Mouse (Mus musculus): ENCODE data around the gene D230025D16Rik. TPM values are rescaled to one million over a fixed set of nuclear protein-coding genes. Genes with fewer than 3 reads are reported as not detected.

The D230025D16Rik gene
- polyA plus RNA-seq, 1 experiment from 2014 or later = 25.2 TPM

DNA sequence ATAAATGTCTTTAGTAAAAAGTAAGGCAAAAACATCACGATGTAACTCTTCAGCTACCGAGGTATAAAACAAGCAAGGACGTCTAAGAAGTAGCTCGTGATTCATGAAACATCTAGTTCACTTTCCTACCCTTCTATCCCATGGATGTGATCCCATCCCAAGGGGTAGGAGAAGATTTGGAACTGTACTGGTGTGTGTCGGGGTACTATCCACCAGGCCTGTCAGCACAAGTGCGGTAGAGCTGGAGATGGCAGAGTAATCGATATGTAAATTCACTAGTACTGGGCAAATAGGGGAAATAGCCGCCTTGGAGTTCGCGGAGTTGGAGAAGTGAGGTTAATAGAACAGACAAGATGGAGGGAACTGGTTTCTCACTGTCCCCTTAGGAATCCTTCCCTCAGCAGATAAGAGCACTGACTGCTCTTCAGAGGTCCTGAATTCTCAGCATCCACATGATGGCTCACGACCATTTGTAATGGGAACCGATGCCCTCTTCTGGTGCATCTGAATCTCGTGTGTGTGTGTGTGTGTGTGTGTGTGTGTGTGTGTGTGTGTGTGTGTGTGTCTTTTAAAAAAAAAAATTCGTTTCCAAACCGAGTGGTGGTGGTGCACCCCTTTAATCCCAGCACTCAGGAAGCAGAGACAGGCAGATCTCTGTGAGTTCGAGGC, 38.4 kb downstream of the D230025D16Rik start:
- Histone ChIP-seq H3K9ac (no peak overlapping the region), H3K4me2 (peak overlapping the region; percentile 77), H3K27ac (no peak overlapping the region), H3K4me1 (peaks cover 34% of the 10 kb centered on the region), H3K36me3 (ENCODE audit: poor library complexity, severe bottlenecking) (no peaks in the 10 kb centered on the region), H3K27me3 (peaks cover 96% of the 10 kb centered on the region), H3K4me3 (peak overlapping the region; percentile 60; the same call in 1 of the 2 replicates), H3K9me3 (replicated peaks) (no peaks in the 10 kb centered on the region; the same call in 1 of the 2 replicates)
- ATAC-seq = no peak
- WGBS = 38% methylated on average over 16 of the region's 16 CpGs

DNA sequence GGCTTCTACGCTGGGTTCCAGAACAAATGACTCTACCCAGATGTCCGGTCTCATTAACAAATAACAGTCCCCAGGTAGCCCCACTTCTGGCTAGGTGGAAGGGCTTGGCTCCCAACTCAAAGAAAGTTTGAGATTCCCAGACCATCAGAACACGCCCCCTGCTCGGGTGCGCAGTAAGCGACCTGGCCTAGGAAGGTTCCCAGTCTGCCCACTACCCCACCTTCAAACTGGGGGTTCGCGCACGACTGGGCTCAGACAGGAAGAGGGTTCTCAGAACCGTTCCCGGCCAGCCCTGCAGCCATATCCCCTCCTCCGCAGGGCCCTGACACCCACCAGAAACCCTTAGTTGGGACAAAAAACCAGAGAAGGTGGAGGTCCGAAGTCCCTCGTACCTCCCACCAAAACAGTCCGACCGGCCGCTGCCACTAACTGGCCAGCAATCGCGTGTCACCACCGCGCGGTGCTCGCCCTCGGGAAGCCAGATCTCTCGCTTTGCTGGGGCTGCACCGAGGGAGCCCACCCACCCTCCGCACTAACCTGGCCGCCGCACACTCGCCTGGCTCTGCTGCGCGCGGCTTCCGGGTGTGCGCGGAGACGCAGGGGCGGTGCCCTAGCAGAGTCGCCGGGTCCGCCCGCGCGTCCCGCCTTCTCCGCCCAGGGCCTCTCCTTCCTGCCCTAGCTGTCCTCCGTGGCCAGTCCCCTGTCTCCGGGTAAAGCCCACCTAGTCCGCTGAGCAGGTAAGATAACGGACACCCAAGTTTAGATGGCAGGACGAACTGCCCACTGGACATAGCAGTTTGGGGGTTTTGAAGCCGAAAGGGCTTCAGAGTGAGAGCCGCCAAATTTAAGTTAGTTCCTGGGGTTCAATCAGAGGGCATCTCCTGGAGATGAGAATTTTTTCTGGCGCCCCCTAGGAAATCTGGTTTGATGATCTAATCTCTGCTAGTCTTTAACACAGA, 39.4 kb downstream of the D230025D16Rik start, which contains the start of the genes Tradd and Fbxl8:
Gene Tradd, minus strand, starts transcription at position 586 of the 959 bp plus-strand sequence.
Gene Fbxl8, plus strand, starts transcription at position 625 of the 959 bp plus-strand sequence.
- H3K9me3 ChIP-seq (replicated peaks) = no peaks in the 10 kb centered on the region; the same call in 1 of the 2 replicates
- peak within 1 kb of the TSS; percentile 67 for H3K9ac ChIP-seq
- H3K4me3 ChIP-seq = peak within 1 kb of the TSS; percentile 60
- no peaks in the 10 kb centered on the region for H3K36me3 ChIP-seq (ENCODE audit: poor library complexity, severe bottlenecking)
- WGBS = 1% methylated on average over 51 of the region's 54 CpGs
- peaks cover 35% of the 10 kb centered on the region for H3K4me1 ChIP-seq
- H3K4me2 ChIP-seq = peak within 1 kb of the TSS; percentile 77
- H3K27me3 ChIP-seq = peaks cover 96% of the 10 kb centered on the region
- ATAC-seq = peak; percentile 43
- no peak within 1 kb of the TSS for H3K27ac ChIP-seq

DNA sequence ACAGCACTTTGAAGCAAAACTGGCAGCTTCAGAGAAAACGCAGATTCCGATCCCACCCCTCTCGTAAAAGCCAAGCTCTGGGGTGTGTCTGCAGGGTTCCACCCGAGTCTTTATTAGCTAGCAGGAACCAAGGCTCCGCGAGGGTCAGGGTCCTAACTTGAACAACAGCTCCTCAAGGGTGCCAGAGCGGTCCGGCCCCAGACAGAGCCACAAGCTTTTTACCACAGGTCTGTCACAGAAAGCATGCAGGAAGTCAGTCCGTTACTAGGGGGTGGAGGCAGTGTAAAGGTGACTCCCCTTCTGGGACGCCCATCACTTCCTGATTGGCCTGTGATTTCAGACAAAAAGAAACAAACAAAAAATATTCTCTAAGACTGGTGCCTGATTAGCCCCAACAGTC, 40.2 kb downstream of the D230025D16Rik start:
- Histone ChIP-seq H3K36me3 (ENCODE audit: poor library complexity, severe bottlenecking) (no peaks in the 10 kb centered on the region), H3K4me3 (peak overlapping the region; percentile 60; the same call in 1 of the 2 replicates), H3K27ac (no peak overlapping the region), H3K4me1 (peaks cover 36% of the 10 kb centered on the region), H3K4me2 (peak overlapping the region; percentile 77), H3K27me3 (peaks cover 96% of the 10 kb centered on the region), H3K9me3 (replicated peaks) (no peaks in the 10 kb centered on the region; the same call in 1 of the 2 replicates), H3K9ac (no peak overlapping the region)
- no peak for ATAC-seq
- 15% methylated on average over 10 of the region's 10 CpGs for WGBS

DNA sequence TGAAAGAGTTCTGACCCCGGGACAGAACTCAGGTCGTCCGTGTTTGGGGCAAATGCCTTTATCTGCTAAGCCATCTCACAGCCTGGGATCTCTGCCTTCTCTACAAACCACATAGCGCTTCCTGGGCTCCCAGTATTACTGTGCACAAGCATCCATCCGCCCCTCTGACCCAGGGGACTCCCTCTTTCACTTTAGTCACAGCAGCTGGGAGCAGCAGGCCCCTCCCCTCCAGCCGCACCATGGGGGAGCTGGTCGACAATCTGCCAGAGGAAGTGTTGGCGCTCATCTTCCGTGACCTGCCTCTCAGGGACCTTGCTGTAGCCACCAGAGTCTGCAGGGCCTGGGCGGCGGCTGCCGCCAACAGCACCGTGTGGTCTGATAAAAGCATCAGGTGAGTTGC, 41.8 kb downstream of the D230025D16Rik start:
- H3K4me2 ChIP-seq = no peak overlapping the region
- no peak overlapping the region for H3K4me3 ChIP-seq
- peaks cover 44% of the 10 kb centered on the region for H3K4me1 ChIP-seq
- H3K9ac ChIP-seq = no peak overlapping the region
- no peak for ATAC-seq
- H3K27me3 ChIP-seq = peaks cover 96% of the 10 kb centered on the region
- WGBS = 10% methylated on average over 13 of the region's 13 CpGs
- no peak overlapping the region for H3K27ac ChIP-seq
- no peaks in the 10 kb centered on the region for H3K36me3 ChIP-seq (ENCODE audit: poor library complexity, severe bottlenecking)
- H3K9me3 ChIP-seq (replicated peaks) = no peaks in the 10 kb centered on the region; the same call in 1 of the 2 replicates

DNA sequence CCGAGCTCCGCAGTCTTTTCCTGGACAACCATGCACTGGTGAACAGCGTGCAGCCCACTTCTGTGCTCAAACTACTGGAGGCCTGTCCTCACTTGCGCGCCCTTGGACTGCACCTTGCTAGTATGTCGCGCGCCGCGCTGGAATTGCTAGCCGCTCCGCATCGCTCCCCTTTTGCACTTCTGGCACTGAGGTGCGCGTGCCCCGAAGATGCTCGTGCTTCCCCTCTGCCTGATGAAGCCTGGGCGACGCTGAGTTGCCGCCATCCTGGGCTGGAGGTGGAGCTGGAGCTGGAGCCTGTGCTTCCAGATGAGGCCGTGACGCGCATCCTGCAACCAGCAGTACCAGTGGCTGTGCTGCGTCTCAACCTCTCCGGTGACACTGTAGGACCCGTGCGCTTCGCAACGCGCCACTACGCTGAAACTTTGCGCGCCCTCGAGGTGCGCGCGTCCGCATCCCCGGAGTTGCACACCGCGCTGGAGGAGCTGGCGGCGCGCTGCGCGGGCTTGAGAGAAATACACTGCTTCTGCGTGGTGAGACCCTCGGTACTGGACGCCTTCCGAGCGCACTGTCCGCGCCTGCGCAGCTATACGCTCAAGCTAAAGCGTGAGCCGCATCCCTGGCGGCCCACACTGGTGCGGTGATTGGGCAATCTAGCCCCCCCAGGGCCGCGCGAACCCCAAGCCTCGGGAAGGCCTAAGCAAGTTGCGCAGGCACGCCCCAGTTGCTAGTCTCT, 43.6 kb downstream of the D230025D16Rik start:
- Histone ChIP-seq H3K27me3 (peaks cover 99% of the 10 kb centered on the region), H3K4me3 (peak overlapping the region; percentile 47), H3K27ac (no peak overlapping the region), H3K9me3 (replicated peaks) (no peaks in the 10 kb centered on the region; the same call in 1 of the 2 replicates), H3K4me2 (peak overlapping the region; percentile 79), H3K36me3 (ENCODE audit: poor library complexity, severe bottlenecking) (no peaks in the 10 kb centered on the region), H3K9ac (peak overlapping the region; percentile 58), H3K4me1 (peaks cover 44% of the 10 kb centered on the region)
- WGBS = 0% methylated on average over 65 of the region's 65 CpGs
- peak; percentile 86 for ATAC-seq

DNA sequence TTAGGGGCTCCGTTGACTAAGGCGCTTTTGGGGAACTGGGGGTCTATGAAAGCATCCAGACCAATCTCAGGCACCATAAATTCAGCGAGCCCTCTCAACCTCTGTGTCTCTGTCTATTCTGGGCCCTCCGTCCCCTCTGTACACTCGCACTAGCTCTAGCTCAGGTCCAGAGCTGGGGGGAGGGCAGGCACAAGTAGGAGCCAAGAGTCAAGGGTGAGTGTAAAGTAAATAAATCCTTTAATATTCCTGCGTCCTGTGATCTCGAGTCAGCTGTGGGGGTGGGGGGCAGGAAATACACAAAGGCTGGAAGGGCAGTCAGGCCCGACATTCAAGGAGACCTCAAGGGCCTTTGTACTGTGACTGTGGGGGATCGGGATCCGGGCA, 44.1 kb downstream of the D230025D16Rik start:
- peak overlapping the region; percentile 79 for H3K4me2 ChIP-seq
- H3K27me3 ChIP-seq = peaks cover 99% of the 10 kb centered on the region
- H3K27ac ChIP-seq = no peak overlapping the region
- H3K36me3 ChIP-seq (ENCODE audit: poor library complexity, severe bottlenecking) = no peaks in the 10 kb centered on the region
- peaks cover 41% of the 10 kb centered on the region for H3K4me1 ChIP-seq
- H3K9me3 ChIP-seq (replicated peaks) = no peaks in the 10 kb centered on the region; the same call in 1 of the 2 replicates
- ATAC-seq = no peak; the same call in 1 of the 2 replicates
- peak overlapping the region; percentile 47 for H3K4me3 ChIP-seq
- 1% methylated on average over 10 of the region's 10 CpGs for WGBS
- H3K9ac ChIP-seq = peak overlapping the region; percentile 58

DNA sequence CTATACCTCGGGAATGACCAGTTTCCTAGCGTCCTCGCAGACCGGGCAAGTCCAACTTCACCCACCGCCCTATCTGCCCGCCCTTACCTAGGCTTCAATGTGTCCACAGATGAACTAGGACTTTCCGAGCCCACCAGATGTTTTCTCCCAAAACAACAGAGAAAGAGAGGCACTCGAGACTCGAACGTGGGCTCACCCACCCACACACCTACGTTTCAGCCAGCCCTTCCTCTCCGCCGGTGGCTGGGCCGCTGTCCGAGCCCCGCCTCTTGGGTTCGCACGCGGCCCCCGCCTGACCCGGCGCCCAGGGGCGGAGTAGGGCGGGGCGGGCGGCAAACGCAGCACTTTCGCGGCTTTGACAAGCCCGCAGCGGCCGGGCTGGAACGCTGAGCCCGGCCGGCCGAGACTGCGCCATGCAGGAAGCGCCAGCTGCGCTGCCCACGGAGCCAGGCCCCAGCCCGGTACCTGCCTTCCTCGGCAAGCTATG, 44.6 kb downstream of the D230025D16Rik start, which contains the start of gene Hsf4:
Gene Hsf4, plus strand, starts transcription at position 341 of the 487 bp plus-strand sequence.
- peak within 1 kb of the TSS; percentile 58 for H3K9ac ChIP-seq
- H3K4me1 ChIP-seq = peaks cover 38% of the 10 kb centered on the region
- no peak for ATAC-seq
- 1% methylated on average over 32 of the region's 42 CpGs for WGBS
- H3K27ac ChIP-seq = no peak within 1 kb of the TSS
- no peaks in the 10 kb centered on the region; the same call in 1 of the 2 replicates for H3K9me3 ChIP-seq (replicated peaks)
- no peaks in the 10 kb centered on the region for H3K36me3 ChIP-seq (ENCODE audit: poor library complexity, severe bottlenecking)
- peak within 1 kb of the TSS; percentile 47 for H3K4me3 ChIP-seq
- peaks cover 99% of the 10 kb centered on the region for H3K27me3 ChIP-seq
- peak within 1 kb of the TSS; percentile 79 for H3K4me2 ChIP-seq

DNA sequence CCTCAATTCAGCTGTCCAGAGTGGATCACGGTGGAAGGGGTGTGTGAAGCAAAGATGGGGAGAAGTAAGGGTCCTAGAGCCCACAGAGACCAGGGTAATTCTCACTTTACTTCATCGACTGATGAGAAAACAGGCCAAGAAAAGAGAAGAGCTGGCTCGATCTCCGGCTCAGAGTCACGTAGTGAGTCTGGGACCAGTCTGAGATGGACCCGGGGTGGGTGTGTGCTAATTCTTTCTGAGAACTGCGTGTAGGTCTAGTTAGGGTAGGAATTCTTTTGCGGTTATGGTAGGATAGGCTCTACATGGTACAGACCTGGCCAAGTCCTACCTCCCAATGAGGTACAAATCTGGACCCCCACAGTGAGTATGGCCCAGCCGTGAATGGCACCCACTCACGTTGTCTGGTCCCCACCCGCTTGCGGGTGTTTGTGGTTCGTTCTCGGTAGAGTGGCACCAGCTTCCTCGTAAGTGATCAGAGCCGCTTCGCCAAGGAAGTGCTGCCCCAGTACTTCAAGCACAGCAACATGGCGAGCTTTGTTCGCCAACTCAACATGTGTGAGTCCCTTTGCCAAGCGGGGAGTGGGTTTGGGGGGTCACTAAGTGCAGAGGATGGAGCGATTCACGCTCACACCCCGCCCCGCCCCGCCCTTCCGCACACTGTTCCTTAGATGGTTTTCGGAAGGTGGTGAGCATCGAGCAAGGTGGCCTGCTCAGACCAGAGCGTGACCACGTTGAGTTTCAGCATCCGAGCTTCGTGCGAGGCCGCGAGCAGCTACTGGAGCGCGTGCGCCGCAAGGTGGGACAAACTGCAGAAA, 45.4 kb downstream of the D230025D16Rik start:
- Histone ChIP-seq H3K4me1 (peaks cover 30% of the 10 kb centered on the region), H3K4me3 (peak overlapping the region; percentile 47), H3K9ac (0 out of 2 replicates have a peak overlapping the region, but pooled peaks have one; percentile 58), H3K36me3 (ENCODE audit: poor library complexity, severe bottlenecking) (no peaks in the 10 kb centered on the region), H3K27ac (no peak overlapping the region), H3K27me3 (peaks cover 99% of the 10 kb centered on the region), H3K9me3 (replicated peaks) (no peaks in the 10 kb centered on the region; the same call in 1 of the 2 replicates), H3K4me2 (peak overlapping the region; percentile 79)
- no peak for ATAC-seq
- WGBS = 1% methylated on average over 39 of the region's 39 CpGs

DNA sequence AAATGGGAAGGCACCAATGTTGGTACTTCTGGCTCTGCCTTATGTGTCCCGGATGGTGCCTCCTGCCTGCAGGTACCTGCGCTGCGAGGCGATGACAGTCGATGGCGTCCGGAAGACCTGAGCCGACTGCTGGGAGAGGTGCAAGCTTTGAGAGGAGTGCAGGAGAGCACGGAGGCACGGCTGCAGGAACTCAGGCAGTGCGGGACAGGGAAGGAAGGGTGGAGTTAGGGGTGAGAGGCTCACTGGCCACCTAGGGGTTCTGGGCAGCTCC, 45.9 kb downstream of the D230025D16Rik start:
- Histone ChIP-seq H3K4me2 (peak overlapping the region; percentile 20; the same call in 1 of the 2 replicates), H3K27me3 (peaks cover 99% of the 10 kb centered on the region), H3K36me3 (ENCODE audit: poor library complexity, severe bottlenecking) (no peaks in the 10 kb centered on the region), H3K9me3 (replicated peaks) (no peaks in the 10 kb centered on the region; the same call in 1 of the 2 replicates), H3K4me1 (peaks cover 34% of the 10 kb centered on the region), H3K9ac (no peak overlapping the region), H3K4me3 (0 out of 2 replicates have a peak overlapping the region, but pooled peaks have one; percentile 47), H3K27ac (no peak overlapping the region)
- no peak for ATAC-seq
- WGBS = 2% methylated on average over 11 of the region's 11 CpGs

DNA sequence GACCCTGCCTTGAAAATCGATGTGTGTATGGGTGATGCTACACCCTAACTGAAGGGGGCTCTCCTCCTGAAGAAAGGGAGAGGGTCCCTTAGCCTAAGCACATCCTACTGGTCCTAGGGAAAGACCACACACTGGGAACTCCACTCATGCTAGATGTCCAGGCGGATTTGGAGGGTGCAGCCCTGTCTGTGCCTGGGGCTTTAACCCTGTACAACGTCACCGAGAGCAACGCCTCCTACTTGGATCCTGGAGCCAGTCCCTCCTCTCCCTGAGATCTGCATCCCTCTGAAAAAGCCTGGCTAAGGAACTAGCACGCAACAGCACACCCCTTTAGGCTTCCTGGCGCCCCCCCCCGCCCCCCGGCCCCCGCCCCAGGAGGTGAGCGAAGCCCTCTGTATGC, 50.4 kb downstream of the D230025D16Rik start:
- peak overlapping the region; percentile 77 for H3K4me2 ChIP-seq
- H3K27me3 ChIP-seq = peaks cover 99% of the 10 kb centered on the region
- peaks cover 7% of the 10 kb centered on the region; the same call in 1 of the 2 replicates for H3K36me3 ChIP-seq (ENCODE audit: poor library complexity, severe bottlenecking)
- 5% methylated on average over 10 of the region's 11 CpGs for WGBS
- peaks cover 33% of the 10 kb centered on the region for H3K4me1 ChIP-seq
- ATAC-seq = no peak
- no peak overlapping the region for H3K4me3 ChIP-seq
- no peak overlapping the region for H3K9ac ChIP-seq
- no peaks in the 10 kb centered on the region for H3K9me3 ChIP-seq (replicated peaks)
- no peak overlapping the region for H3K27ac ChIP-seq
